Mouse (Mus musculus): Measurements from ENCODE around the gene Tmem221. TPM values are rescaled to one million over a fixed set of nuclear protein-coding genes. Genes with fewer than 3 reads are reported as not detected.

Tmem221 gene
- total and polyA plus RNA-seq, 2 experiments from 2014 or later: 0.08 to 0.37 TPM

DNA sequence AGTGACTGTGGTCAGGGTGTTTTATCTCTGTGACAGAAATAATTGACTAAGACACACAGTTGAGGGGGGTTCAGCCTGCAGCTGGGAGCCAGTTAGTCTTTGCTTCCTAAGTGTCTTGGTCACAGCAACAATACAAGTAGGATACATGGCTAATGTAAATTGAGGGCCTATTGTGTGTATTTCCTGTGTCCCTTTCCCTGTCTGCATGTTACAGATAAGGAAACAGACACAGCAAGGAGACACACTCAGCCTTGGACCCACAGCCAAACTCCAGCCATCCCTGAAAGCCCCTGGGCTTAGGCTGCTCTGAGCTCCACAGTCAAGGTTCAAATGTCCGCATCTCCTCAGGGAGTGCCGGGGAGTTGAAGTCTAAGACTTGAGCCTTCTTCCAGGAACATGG lies 4.0 kb downstream of the Tmem221 start:
- 94% methylated on average over 2 of the region's 2 CpGs for WGBS
- Histone ChIP-seq H3K27me3 (ENCODE audit: control insufficient read depth, insufficient read depth, low read length) (peaks cover 25% of the 10 kb centered on the region), H3K36me3 (replicated peaks; ENCODE audit: control insufficient read depth, insufficient read depth, low read length) (no peaks in the 10 kb centered on the region), H3K4me1 (ENCODE audit: control insufficient read depth, insufficient read depth) (0 out of 2 replicates have a peak, but pooled peaks cover 4% of the 10 kb centered on the region), H3K4me3 (ENCODE audit: low read depth, low read length) (no peak overlapping the region), H3K4me2 (ENCODE audit: low read depth, low read length) (no peak overlapping the region), H3K27ac (ENCODE audit: low read depth) (no peak overlapping the region), H3K9me3 (replicated peaks; ENCODE audit: control insufficient read depth, low read length) (no peaks in the 10 kb centered on the region), H3K9ac (replicated peaks; ENCODE audit: low read depth, low read length) (no peak overlapping the region)
- TF ChIP-seq EP300 (IDR thresholded peaks at IDR 0.05; ENCODE audit: low read depth): no peak
- TF ChIP-seq CTCF (IDR thresholded peaks at IDR 0.05; ENCODE audit: low read depth): no peak
- DNase-seq (ENCODE audit: low spot score) (no peak), ATAC-seq (ENCODE audit: insufficient read depth, low read depth) (peak; percentile 25)

DNA sequence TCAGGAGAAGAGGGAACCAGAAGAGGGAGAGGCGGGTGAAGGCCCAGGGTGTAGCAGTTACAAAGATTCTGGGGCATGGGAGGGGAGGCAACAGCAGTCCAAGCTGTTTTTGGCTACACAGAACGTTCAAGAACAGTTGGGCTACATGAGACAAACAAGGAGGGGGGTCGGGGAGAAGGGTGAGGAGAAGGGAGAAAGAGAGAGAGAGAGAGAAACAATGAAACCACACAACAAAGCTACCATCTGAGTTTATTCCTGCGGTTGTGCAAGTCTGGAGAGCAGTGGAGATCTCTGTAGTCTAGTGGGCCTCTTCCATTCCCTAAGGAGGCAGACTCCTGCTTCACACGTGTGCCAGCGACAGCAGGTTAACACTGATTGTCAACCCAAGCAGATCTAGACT lies 4.7 kb downstream of the Tmem221 start:
- Histone ChIP-seq H3K4me1 (ENCODE audit: control insufficient read depth, insufficient read depth) (0 out of 2 replicates have a peak, but pooled peaks cover 4% of the 10 kb centered on the region), H3K4me2 (ENCODE audit: low read depth, low read length) (no peak overlapping the region), H3K9me3 (replicated peaks; ENCODE audit: control insufficient read depth, low read length) (no peaks in the 10 kb centered on the region), H3K36me3 (replicated peaks; ENCODE audit: control insufficient read depth, insufficient read depth, low read length) (no peaks in the 10 kb centered on the region), H3K27me3 (ENCODE audit: control insufficient read depth, insufficient read depth, low read length) (peaks cover 18% of the 10 kb centered on the region), H3K27ac (ENCODE audit: low read depth) (peak overlapping the region; percentile 34; the same call in 1 of the 2 replicates), H3K9ac (replicated peaks; ENCODE audit: low read depth, low read length) (no peak overlapping the region), H3K4me3 (ENCODE audit: low read depth, low read length) (no peak overlapping the region)
- DNase-seq (ENCODE audit: low spot score): no peak
- no peak for TF ChIP-seq CTCF (IDR thresholded peaks at IDR 0.05; ENCODE audit: low read depth)
- TF ChIP-seq EP300 (IDR thresholded peaks at IDR 0.05; ENCODE audit: low read depth): no peak
- ATAC-seq (ENCODE audit: insufficient read depth, low read depth): no peak
- 64% methylated on average over 6 of the region's 6 CpGs for WGBS

DNA sequence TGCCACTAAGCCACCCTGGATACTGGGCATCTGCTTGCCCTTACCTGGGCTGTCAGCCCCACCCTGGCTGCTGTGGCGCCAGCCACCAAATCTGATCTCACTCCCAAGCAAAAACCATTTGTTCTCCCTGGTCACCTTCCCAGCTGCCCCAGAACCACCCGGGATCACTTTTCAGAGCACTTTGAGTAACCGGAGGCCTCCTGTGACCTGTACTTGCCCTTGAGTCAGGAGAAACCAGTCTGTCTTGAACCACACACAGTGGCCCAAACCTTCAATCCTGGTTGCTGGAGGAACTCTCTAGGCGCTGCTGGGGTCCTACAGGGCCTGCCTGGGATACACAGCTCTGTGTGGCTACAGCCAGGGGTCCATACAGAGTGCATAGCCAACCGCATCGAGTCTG lies 5.9 kb downstream of the Tmem221 start:
- DNase-seq (ENCODE audit: low spot score) (no peak), ATAC-seq (ENCODE audit: insufficient read depth, low read depth) (no peak)
- Histone ChIP-seq H3K27ac (ENCODE audit: low read depth) (no peak overlapping the region), H3K4me3 (ENCODE audit: low read depth, low read length) (no peak overlapping the region), H3K4me1 (ENCODE audit: control insufficient read depth, insufficient read depth) (no peaks in the 10 kb centered on the region), H3K27me3 (ENCODE audit: control insufficient read depth, insufficient read depth, low read length) (peaks cover 6% of the 10 kb centered on the region), H3K36me3 (replicated peaks; ENCODE audit: control insufficient read depth, insufficient read depth, low read length) (peaks cover 9% of the 10 kb centered on the region), H3K9me3 (replicated peaks; ENCODE audit: control insufficient read depth, low read length) (no peaks in the 10 kb centered on the region), H3K9ac (replicated peaks; ENCODE audit: low read depth, low read length) (no peak overlapping the region), H3K4me2 (ENCODE audit: low read depth, low read length) (no peak overlapping the region)
- WGBS: 60% methylated on average over 6 of the region's 6 CpGs
- TF ChIP-seq CTCF (IDR thresholded peaks at IDR 0.05; ENCODE audit: low read depth): no peak
- TF ChIP-seq EP300 (IDR thresholded peaks at IDR 0.05; ENCODE audit: low read depth): no peak

DNA sequence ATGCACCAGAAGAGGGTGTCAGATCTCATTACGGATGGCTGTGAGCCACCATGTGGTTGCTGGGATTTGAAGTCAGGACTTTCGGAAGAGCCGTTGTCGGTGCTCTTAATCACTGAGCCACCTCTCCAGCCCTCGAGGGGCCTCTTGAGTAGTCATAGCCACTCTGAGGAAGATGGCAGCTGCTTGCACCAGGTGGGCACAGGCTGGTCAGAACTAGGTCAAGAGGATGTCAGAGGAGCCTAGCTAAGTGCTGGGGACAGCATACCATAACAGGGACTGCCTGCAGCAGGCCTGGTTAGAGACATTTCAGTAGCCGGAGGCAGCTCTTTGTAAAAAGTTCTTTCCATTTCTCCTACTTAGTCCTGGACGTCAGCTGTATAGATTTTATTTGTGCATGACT lies 7.9 kb downstream of the Tmem221 start:
- Histone ChIP-seq H3K27me3 (ENCODE audit: control insufficient read depth, insufficient read depth, low read length) (no peaks in the 10 kb centered on the region), H3K4me2 (ENCODE audit: low read depth, low read length) (no peak overlapping the region), H3K36me3 (replicated peaks; ENCODE audit: control insufficient read depth, insufficient read depth, low read length) (peaks cover 28% of the 10 kb centered on the region), H3K9me3 (replicated peaks; ENCODE audit: control insufficient read depth, low read length) (no peaks in the 10 kb centered on the region), H3K4me3 (ENCODE audit: low read depth, low read length) (no peak overlapping the region), H3K27ac (ENCODE audit: low read depth) (no peak overlapping the region), H3K4me1 (ENCODE audit: control insufficient read depth, insufficient read depth) (no peaks in the 10 kb centered on the region), H3K9ac (replicated peaks; ENCODE audit: low read depth, low read length) (no peak overlapping the region)
- DNase-seq (ENCODE audit: low spot score): no peak
- 57% methylated on average over 7 of the region's 7 CpGs for WGBS
- no peak for TF ChIP-seq EP300 (IDR thresholded peaks at IDR 0.05; ENCODE audit: low read depth)
- no peak for TF ChIP-seq CTCF (IDR thresholded peaks at IDR 0.05; ENCODE audit: low read depth)
- no peak for ATAC-seq (ENCODE audit: insufficient read depth, low read depth)

DNA sequence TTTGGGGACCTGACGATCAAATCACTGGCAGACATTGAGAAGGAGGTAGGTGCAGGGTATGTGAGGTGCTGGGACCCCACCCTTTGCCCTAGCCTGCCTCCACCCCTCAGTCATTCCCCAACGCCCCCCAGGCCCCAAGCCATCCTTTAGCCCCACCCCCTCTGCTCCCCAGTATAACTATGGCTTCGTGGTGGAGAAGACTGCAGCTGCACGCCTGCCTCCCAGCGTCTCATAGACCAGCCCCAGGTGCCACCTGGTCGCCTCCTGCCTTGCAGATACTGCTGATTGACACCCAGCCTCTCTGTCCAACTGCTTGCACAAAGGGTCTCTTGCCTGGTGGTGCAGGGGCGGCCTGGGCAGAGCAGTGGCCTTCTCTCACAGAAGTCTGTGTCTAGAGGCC lies 11.1 kb downstream of the Tmem221 start:
- DNase-seq (ENCODE audit: low spot score): no peak
- Histone ChIP-seq H3K9ac (replicated peaks; ENCODE audit: low read depth, low read length) (no peak overlapping the region), H3K4me3 (ENCODE audit: low read depth, low read length) (no peak overlapping the region), H3K36me3 (replicated peaks; ENCODE audit: control insufficient read depth, insufficient read depth, low read length) (peaks cover 35% of the 10 kb centered on the region), H3K27me3 (ENCODE audit: control insufficient read depth, insufficient read depth, low read length) (no peaks in the 10 kb centered on the region), H3K4me2 (ENCODE audit: low read depth, low read length) (no peak overlapping the region), H3K9me3 (replicated peaks; ENCODE audit: control insufficient read depth, low read length) (no peaks in the 10 kb centered on the region), H3K4me1 (ENCODE audit: control insufficient read depth, insufficient read depth) (peaks cover 6% of the 10 kb centered on the region; the same call in 1 of the 2 replicates), H3K27ac (ENCODE audit: low read depth) (no peak overlapping the region)
- ATAC-seq (ENCODE audit: insufficient read depth, low read depth): no peak
- 84% methylated on average over 7 of the region's 7 CpGs for WGBS
- no peak for TF ChIP-seq EP300 (IDR thresholded peaks at IDR 0.05; ENCODE audit: low read depth)
- no peak for TF ChIP-seq CTCF (IDR thresholded peaks at IDR 0.05; ENCODE audit: low read depth)

DNA sequence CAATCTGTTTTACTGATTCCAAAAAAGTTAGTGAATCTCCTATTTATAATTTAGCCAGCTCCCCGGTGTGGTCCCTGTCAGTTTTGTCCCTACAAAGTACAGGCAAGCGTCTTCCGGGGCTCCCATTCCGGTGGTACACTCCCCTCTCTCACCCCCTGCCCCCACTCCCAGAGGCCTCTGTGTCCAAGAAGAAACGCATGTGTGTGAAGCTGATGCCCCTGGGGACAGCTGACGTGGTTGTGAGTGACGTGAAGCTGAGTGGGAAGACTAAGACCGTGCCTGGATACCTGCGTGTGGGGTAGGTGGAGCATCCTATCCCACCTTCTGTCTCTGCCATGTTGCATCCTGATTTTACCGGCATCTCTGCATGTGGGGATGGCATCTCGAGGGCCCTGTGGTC lies 13.6 kb downstream of the Tmem221 start:
- peaks cover 6% of the 10 kb centered on the region; the same call in 1 of the 2 replicates for H3K4me1 ChIP-seq (ENCODE audit: control insufficient read depth, insufficient read depth)
- H3K9ac ChIP-seq (replicated peaks; ENCODE audit: low read depth, low read length): no peak overlapping the region
- no peaks in the 10 kb centered on the region for H3K9me3 ChIP-seq (replicated peaks; ENCODE audit: control insufficient read depth, low read length)
- no peak for ATAC-seq (ENCODE audit: insufficient read depth, low read depth)
- TF ChIP-seq EP300 (IDR thresholded peaks at IDR 0.05; ENCODE audit: low read depth): no peak
- TF ChIP-seq CTCF (IDR thresholded peaks at IDR 0.05; ENCODE audit: low read depth): no peak
- H3K27me3 ChIP-seq (ENCODE audit: control insufficient read depth, insufficient read depth, low read length): no peaks in the 10 kb centered on the region
- peaks cover 35% of the 10 kb centered on the region for H3K36me3 ChIP-seq (replicated peaks; ENCODE audit: control insufficient read depth, insufficient read depth, low read length)
- H3K4me2 ChIP-seq (ENCODE audit: low read depth, low read length): no peak overlapping the region
- DNase-seq (ENCODE audit: low spot score): no peak
- no peak overlapping the region for H3K4me3 ChIP-seq (ENCODE audit: low read depth, low read length)
- H3K27ac ChIP-seq (ENCODE audit: low read depth): no peak overlapping the region
- WGBS: 89% methylated on average over 11 of the region's 11 CpGs

Data from heart, postnatal 0 days (tissue).